Mouse (Mus musculus) stomach, postnatal 0 days (tissue): ENCODE measurements around the gene Tex33. TPM values are rescaled to one million over a fixed set of nuclear protein-coding genes. Genes with fewer than 3 reads are reported as not detected.

Experiments
- ATAC-seq: fragments of 200-750 bp; cut with Nextera tagmentation; 2 replicates; pipeline ENCODE4 v1.8.0; 2017; ENCODE audit not compliant: low FRiP score, low TSS enrichment
- DNase-seq: peaks from one replicate; pipeline ENCODE4 v3.0.0-alpha.2; 2016; ENCODE audit warnings: low spot score
- H3K27ac ChIP-seq: fragments of 300-500 bp; sonication (generic); replicated peaks from 2 replicates; pipeline ENCODE4 v1.5.1; 2014; ENCODE audit warnings: mild to moderate bottlenecking, control low read depth
- H3K27me3 ChIP-seq: fragments of 300-500 bp; sonication (generic); 2 replicates; pipeline ENCODE4 v1.6.1; 2014; ENCODE audit warnings: low read length; ENCODE audit not compliant: control insufficient read depth, insufficient read depth
- H3K36me3 ChIP-seq: fragments of 300-500 bp; sonication (generic); 2 replicates; pipeline ENCODE4 v1.6.1; 2014; ENCODE audit warnings: low read length, mixed read lengths; ENCODE audit not compliant: control insufficient read depth, insufficient read depth
- H3K4me1 ChIP-seq: fragments of 300-500 bp; sonication (generic); replicated peaks from 2 replicates; pipeline ENCODE4 v1.6.1; 2014; ENCODE audit warnings: antibody characterized with exemption; ENCODE audit not compliant: control insufficient read depth, insufficient read depth
- H3K4me2 ChIP-seq: fragments of 300-500 bp; sonication (generic); replicated peaks from 2 replicates; pipeline ENCODE4 v1.6.1; 2014; ENCODE audit warnings: low read depth, mild to moderate bottlenecking, control low read depth, moderate library complexity
- H3K4me3 ChIP-seq: fragments of 300-500 bp; sonication (generic); 2 replicates; pipeline ENCODE4 v1.5.1; 2014; ENCODE audit warnings: low read depth, low read length, control low read depth
- H3K9ac ChIP-seq: fragments of 300-500 bp; sonication (generic); 2 replicates; pipeline ENCODE4 v1.6.1; 2014; ENCODE audit warnings: mild to moderate bottlenecking, low read length, control low read depth, mixed read lengths
- H3K9me3 ChIP-seq: fragments of 300-500 bp; sonication (generic); 2 replicates; pipeline ENCODE4 v1.6.1; 2016; ENCODE audit warnings: low read length; ENCODE audit not compliant: control insufficient read depth
- CTCF ChIP-seq: IDR thresholded peaks from 2 replicates; pipeline ENCODE4 v1.5.1; 2016; ENCODE audit warnings: antibody characterized with exemption, low read depth, mild to moderate bottlenecking, moderate library complexity
- EP300 ChIP-seq: optimal IDR thresholded peaks from 2 replicates; pipeline ENCODE3; 2016; ENCODE audit warnings: antibody characterized with exemption
- WGBS: fragments of 180-500 bp; shearing (Covaris S2); extraction: QIAGEN DNeasy Blood & Tissue Kit; methylation state at CpG from one replicate; pipeline ENCODE4 v1.1.7; 2014; 5-methylcytosine and 5-hydroxymethylcytosine counted together
- polyA plus RNA-seq: library from polyadenylated mRNA; unstranded; fragments of >200 nt; fragmentation: Nextera tagmentation; extraction: Ambion mirVana; gene quantifications from 2 replicates; pipeline ENCODE4 v1.2.1, GENCODE M21; 2015

Tex33 gene
- polyA plus RNA-seq, 1 experiment from 2014 or later: not detected

DNA sequence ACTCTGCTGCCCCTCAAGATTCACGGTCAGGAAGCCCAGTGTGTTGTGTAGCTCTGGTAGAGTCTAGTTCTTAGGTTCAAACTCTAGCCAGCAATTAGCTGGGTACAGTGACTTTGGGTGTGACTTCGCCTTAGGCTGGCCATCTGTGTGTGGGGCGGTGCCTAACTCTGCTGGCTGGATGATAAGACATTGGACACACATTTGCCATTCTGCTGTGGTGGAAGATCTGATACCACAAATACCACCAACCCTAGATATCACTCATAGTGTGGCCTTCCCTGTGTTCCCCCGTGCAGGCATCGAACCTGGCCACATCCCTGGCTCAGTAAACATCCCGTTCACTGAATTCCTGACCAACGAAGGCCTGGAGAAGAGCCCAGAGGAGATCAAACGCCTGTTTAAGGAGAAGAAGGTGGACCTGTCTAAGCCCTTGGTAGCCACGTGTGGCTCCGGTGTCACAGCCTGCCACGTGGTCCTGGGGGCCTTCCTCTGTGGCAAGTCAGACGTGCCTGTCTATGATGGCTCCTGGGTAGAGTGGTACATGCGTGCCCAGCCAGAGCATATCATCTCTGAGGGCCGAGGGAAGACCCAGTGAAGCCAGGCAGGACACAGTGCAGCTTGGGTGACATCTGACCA is 17.5 kb upstream of the Tex33 start:
- H3K4me2 ChIP-seq: no peak overlapping the region
- H3K27me3 ChIP-seq: no peaks in the 10 kb centered on the region
- peaks cover 2% of the 10 kb centered on the region; the same call in 1 of the 2 replicates for H3K4me1 ChIP-seq
- H3K27ac ChIP-seq: peak overlapping the region; percentile 53
- H3K9ac ChIP-seq: no peak overlapping the region
- H3K9me3 ChIP-seq: no peaks in the 10 kb centered on the region
- no peak overlapping the region for H3K4me3 ChIP-seq
- TF ChIP-seq EP300: no peak
- no peak for TF ChIP-seq CTCF
- DNase-seq: no peak
- ATAC-seq: no peak
- WGBS: 81% methylated on average over 14 of the region's 14 CpGs
- H3K36me3 ChIP-seq: no peaks in the 10 kb centered on the region

GRCm38 (mm10) chr15:78409570-78410052 is 13.9 kb upstream of the Tex33 start:
- no peak for TF ChIP-seq CTCF
- peak; percentile 34 for TF ChIP-seq EP300
- Histone ChIP-seq H3K9ac (peak overlapping the region; percentile 38), H3K4me3 (peak overlapping the region; percentile 18; the same call in 1 of the 2 replicates), H3K27ac (peak overlapping the region; percentile 86), H3K9me3 (no peaks in the 10 kb centered on the region), H3K4me2 (peak overlapping the region; percentile 33), H3K36me3 (no peaks in the 10 kb centered on the region), H3K27me3 (no peaks in the 10 kb centered on the region), H3K4me1 (peaks cover 5% of the 10 kb centered on the region)
- ATAC-seq (peak; percentile 55), DNase-seq (peak; percentile 64)
- WGBS: 29% methylated on average over 12 of the region's 12 CpGs

- TF ChIP-seq CTCF: 0 out of 2 replicates have a peak, but pooled peaks have one; percentile 14
- peak; percentile 73 for TF ChIP-seq EP300
- Histone ChIP-seq H3K4me3 (peak within 1 kb of the TSS; percentile 76), H3K9ac (peak within 1 kb of the TSS; percentile 85), H3K9me3 (no peaks in the 10 kb centered on the region), H3K4me1 (peaks cover 21% of the 10 kb centered on the region), H3K27ac (peak within 1 kb of the TSS; percentile 98), H3K4me2 (peak within 1 kb of the TSS; percentile 81), H3K27me3 (no peaks in the 10 kb centered on the region), H3K36me3 (no peaks in the 10 kb centered on the region)
- ATAC-seq: peak; percentile 75
- under 1% methylated on average over 39 of the region's 40 CpGs for WGBS
- DNase-seq: peak; percentile 90
Observed at GRCm38 (mm10) chr15:78406293-78406934, 10.7 kb upstream of the Tex33 start, which contains the start of gene Mpst. Gene Mpst, plus strand, starts transcription at chr15:78406416.

- peak; percentile 83 for ATAC-seq
- peaks cover 21% of the 10 kb centered on the region for H3K4me1 ChIP-seq
Observed at GRCm38 (mm10) chr15:78405517-78406211, 10.0 kb upstream of the Tex33 start, which contains the start of gene Tst. Gene Tst, minus strand, starts transcription at chr15:78405907.

DNA sequence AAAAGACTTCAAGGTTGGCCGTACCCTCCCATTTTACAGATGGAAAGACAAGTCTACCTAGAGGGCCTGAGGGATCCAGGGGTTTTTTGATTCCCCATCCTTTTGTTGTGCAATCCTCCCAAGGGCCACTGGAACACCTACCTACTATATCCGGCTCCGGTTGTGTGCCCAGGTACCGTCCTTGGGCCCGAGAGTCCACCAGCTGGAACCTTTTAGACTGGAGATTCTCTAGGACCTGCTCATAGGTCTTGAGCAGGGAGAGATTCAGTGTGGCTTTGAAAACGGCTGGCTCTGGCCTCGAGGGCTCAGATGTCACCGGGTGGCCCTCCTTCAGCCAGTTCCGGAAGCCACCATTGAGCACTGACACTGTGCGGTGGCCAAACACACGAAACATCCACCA is 9.4 kb upstream of the Tex33 start:
- no peak for DNase-seq
- H3K27me3 ChIP-seq: no peaks in the 10 kb centered on the region
- peak overlapping the region; percentile 54 for H3K9ac ChIP-seq
- H3K36me3 ChIP-seq: no peaks in the 10 kb centered on the region
- H3K27ac ChIP-seq: peak overlapping the region; percentile 98
- H3K4me2 ChIP-seq: peak overlapping the region; percentile 81
- peak overlapping the region; percentile 76 for H3K4me3 ChIP-seq
- H3K4me1 ChIP-seq: peaks cover 21% of the 10 kb centered on the region
- no peak for ATAC-seq
- 49% methylated on average over 11 of the region's 11 CpGs for WGBS
- no peak for TF ChIP-seq EP300
- TF ChIP-seq CTCF: no peak
- H3K9me3 ChIP-seq: no peaks in the 10 kb centered on the region

More at GRCm38 (mm10) chr15:78405517-78406211, 10.0 kb upstream of the Tex33 start, which contains the start of gene Tst:
- H3K27ac ChIP-seq: peak within 1 kb of the TSS; percentile 98
- H3K4me2 ChIP-seq: peak within 1 kb of the TSS; percentile 81
- H3K27me3 ChIP-seq: no peaks in the 10 kb centered on the region
- peak within 1 kb of the TSS; percentile 85 for H3K9ac ChIP-seq
- peak; percentile 97 for DNase-seq
- TF ChIP-seq EP300 (no peak), CTCF (no peak)
- H3K9me3 ChIP-seq: no peaks in the 10 kb centered on the region
- WGBS: under 1% methylated on average over 33 of the region's 34 CpGs
- no peaks in the 10 kb centered on the region for H3K36me3 ChIP-seq
- H3K4me3 ChIP-seq: peak within 1 kb of the TSS; percentile 76
